Mouse (Mus musculus) bone marrow, adult 2 months (tissue): ENCODE results near the gene Plcg1. TPM values are rescaled to one million over a fixed set of nuclear protein-coding genes. Genes with fewer than 3 reads are reported as not detected.

ENCODE experiments used
- H3K27ac ChIP-seq: fragments of 200-500 bp; 2 replicates; pipeline ENCODE4 v1.5.1; 2012; ENCODE audit warnings: low read depth, mild to moderate bottlenecking, control low read depth, inconsistent platforms, low read length; ENCODE audit not compliant: control insufficient read depth, poor library complexity, insufficient read depth
- H3K4me1 ChIP-seq: fragments of 200-500 bp; 2 replicates; pipeline ENCODE4 v1.6.1; 2011; ENCODE audit warnings: low read length; ENCODE audit not compliant: control insufficient read depth, insufficient read depth
- H3K4me3 ChIP-seq: fragments of 200-500 bp; replicated peaks from 2 replicates; pipeline ENCODE3; 2011; ENCODE audit warnings: mild to moderate bottlenecking, low read depth, low read length, control low read depth; ENCODE audit not compliant: control insufficient read depth
- CTCF ChIP-seq: fragments of 200-500 bp; IDR thresholded peaks from 2 replicates; pipeline ENCODE4 v1.5.1; 2011; ENCODE audit warnings: low read length, control low read depth; ENCODE audit not compliant: control insufficient read depth, insufficient read depth
- POLR2A ChIP-seq: fragments of 200-500 bp; IDR thresholded peaks from 2 replicates; pipeline ENCODE4 v1.6.1; 2011; ENCODE audit warnings: low read depth, mild to moderate bottlenecking, control low read depth, low read length, borderline replicate concordance; ENCODE audit not compliant: control insufficient read depth
- WGBS: fragments of 180-500 bp; shearing (Covaris S2); methylation state at CpG from one replicate; pipeline ENCODE4 v1.1.7; 2018; 5-methylcytosine and 5-hydroxymethylcytosine counted together
- polyA plus RNA-seq: library from polyadenylated mRNA; stranded (reverse); fragments of >200 nt; gene quantifications from 2 replicates; pipeline ENCODE4 v1.2.4, GENCODE M21; 2011; ENCODE audit warnings: low replicate concordance; ENCODE audit not compliant: missing spikeins, insufficient read depth, insufficient read length

Plcg1 gene
- polyA plus RNA-seq, 1 experiment = 21.0 TPM

DNA sequence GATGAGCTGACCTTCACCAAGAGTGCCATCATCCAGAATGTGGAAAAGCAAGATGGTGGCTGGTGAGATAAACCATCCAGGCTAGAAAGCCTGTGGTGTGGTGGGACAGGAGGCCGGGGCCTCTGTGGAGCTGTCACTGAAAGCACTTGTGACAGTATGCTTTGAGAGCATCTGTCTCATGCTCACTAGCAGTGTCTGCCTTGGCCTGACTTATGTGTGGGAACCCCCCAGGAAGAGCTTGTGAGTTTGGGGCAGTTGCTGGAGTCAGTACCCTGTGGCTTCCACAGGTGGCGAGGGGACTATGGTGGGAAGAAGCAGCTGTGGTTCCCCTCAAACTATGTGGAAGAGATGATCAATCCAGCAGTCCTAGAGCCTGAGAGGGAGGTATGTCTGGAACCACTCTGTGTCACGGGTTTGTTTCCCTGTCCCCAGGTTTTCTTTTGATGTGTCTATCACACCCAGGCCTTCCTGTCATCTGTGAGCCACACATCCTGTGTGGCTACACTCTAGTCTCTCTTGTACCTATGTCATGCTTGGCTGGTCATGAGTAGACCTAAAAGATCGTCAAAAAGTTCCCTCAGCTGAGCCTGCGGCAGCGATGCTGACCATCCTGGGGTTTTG is 25.6 kb downstream of the Plcg1 start:
- WGBS = 61% methylated on average over 6 of the region's 6 CpGs
- no peak for TF ChIP-seq CTCF
- TF ChIP-seq POLR2A = no peak

DNA sequence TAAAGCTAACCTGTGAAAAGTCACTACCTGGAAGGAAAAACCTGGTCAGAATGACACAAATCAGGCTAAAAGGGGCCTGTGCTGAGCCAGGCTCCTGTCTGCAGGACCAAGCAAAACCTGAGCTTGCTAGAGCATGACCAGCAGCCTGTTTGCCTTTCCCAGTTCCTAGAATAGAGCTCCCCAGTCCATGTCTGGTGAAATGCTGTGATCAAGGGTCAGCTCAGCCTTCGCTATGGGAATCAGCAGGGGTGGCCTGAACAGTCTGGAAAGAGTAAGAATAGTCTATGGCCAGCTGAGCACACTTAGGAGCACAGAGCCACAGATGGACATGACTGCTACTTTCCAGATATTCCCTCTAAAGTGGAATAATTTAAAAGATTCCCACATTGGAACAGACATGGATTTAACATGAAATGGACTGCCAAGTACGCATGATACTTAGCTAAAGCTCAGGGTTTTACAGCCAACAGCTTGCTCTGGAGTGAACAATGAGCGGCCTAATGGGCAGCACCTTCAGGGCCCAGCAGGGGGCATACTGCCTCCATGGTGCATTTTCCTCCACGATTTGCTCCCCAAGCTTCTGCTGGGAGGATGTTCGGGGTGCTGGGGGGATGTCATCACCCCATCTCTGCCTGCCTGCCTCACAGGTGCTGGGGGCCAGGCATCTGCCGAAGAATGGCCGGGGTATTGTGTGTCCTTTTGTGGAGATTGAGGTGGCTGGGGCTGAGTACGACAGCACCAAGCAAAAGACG is 29.5 kb downstream of the Plcg1 start:
- H3K4me1 ChIP-seq = no peaks in the 10 kb centered on the region
- no peak overlapping the region for H3K27ac ChIP-seq
- H3K4me3 ChIP-seq = no peak overlapping the region
- no peak for TF ChIP-seq POLR2A
- peak; percentile 57; the same call in 1 of the 2 replicates for TF ChIP-seq CTCF
- WGBS = 77% methylated on average over 9 of the region's 9 CpGs

More for the DNA sequence above, 25.6 kb downstream of the Plcg1 start:
- Histone ChIP-seq H3K4me1 (no peaks in the 10 kb centered on the region), H3K4me3 (no peak overlapping the region), H3K27ac (no peak overlapping the region)

GRCm38 (mm10) chr2:160763816-160764215 is 32.7 kb downstream of the Plcg1 start:
- 64% methylated on average over 3 of the region's 3 CpGs for WGBS
- Histone ChIP-seq H3K4me3 (no peak overlapping the region), H3K27ac (no peak overlapping the region), H3K4me1 (no peaks in the 10 kb centered on the region)
- no peak for TF ChIP-seq POLR2A
- no peak for TF ChIP-seq CTCF

GRCm38 (mm10) chr2:160764386-160764785 is 33.3 kb downstream of the Plcg1 start:
- Histone ChIP-seq H3K4me1 (no peaks in the 10 kb centered on the region), H3K27ac (no peak overlapping the region), H3K4me3 (no peak overlapping the region)
- TF ChIP-seq CTCF = no peak
- TF ChIP-seq POLR2A = no peak
- 77% methylated on average over 2 of the region's 2 CpGs for WGBS

GRCm38 (mm10) chr2:160765096-160765495 is 34.0 kb downstream of the Plcg1 start:
- no peak for TF ChIP-seq POLR2A
- TF ChIP-seq CTCF = no peak
- 79% methylated on average over 3 of the region's 3 CpGs for WGBS

DNA sequence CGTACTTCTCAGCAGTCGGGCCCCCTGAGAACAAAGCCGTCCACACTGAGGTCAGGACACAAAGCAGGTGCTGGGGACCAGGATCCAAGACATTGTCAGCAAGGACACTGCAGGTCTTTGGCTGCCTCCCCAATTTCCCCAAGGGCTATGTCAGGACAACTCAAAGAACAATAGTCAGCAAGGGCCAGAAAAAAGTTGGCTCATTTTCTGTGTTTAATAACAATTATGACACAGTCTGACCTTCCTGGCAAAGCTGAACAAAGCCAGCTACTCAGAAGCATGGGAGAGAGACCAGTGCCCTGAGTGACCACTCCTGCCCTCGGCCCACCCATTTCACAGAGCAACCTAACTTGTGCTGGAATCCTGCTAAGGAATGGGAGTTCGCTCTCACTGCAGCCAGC is 35.3 kb downstream of the Plcg1 start:
- no peak overlapping the region for H3K27ac ChIP-seq
- 78% methylated on average over 5 of the region's 5 CpGs for WGBS
- TF ChIP-seq CTCF (no peak), POLR2A (no peak)

More at GRCm38 (mm10) chr2:160765096-160765495, 34.0 kb downstream of the Plcg1 start:
- H3K27ac ChIP-seq = no peak overlapping the region
- H3K4me1 ChIP-seq = no peaks in the 10 kb centered on the region
- H3K4me3 ChIP-seq = no peak overlapping the region

DNA sequence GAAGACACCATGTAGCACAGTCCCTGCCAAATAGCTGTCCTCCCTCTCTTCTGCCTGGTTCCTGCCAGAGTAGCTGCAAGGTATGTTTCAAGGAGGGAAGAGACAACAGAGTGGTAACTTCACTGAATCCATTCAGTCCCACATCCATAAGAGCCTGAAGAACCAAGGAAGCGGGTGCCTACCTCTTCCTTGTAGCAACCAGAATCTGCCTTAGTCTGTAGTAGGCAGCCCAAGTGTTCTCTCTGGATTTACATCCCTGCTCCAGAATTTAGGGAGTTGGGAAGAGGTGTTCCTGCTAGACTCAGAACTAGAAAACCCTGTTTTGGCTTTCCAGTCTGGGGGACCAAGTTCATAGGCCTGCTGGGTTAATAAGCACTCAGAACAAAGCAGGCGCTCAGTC is 36.1 kb downstream of the Plcg1 start:
- H3K4me1 ChIP-seq = no peaks in the 10 kb centered on the region
- 89% methylated on average over 2 of the region's 2 CpGs for WGBS

More for the DNA sequence above, 35.3 kb downstream of the Plcg1 start:
- Histone ChIP-seq H3K4me1 (no peaks in the 10 kb centered on the region), H3K4me3 (no peak overlapping the region)

DNA sequence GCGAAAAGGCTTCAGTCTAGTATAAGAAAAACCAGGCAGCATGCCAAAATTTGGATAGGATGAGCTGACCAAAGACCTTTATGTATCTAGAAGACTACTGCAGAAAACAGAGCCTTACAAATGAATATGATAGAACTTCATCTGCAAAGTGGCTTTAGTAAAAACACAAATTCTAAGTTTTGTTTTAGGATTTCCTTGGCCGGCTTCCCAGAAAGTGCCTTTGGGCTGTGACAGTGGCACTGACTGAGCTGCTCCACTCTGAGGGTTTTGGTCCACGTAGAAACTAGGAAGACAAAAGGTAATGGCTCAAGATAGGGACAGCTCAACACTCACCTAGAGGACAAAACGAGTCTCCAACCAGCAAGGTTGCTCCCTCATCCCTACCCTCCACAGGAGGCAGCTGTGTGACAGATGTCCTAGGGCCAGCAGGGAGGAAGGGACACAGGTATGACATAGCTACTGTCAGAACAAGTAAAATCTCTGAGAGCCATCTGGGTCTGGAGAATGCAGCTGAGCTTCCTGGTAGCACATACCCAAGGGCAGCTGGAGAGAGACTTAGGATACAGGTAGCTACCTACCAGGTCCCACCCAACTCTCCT is 37.1 kb downstream of the Plcg1 start:
- H3K4me3 ChIP-seq = no peak overlapping the region
- H3K4me1 ChIP-seq = no peaks in the 10 kb centered on the region
- no peak for TF ChIP-seq POLR2A
- no peak for TF ChIP-seq CTCF
- H3K27ac ChIP-seq = no peak overlapping the region
- WGBS = 76% methylated on average over 4 of the region's 4 CpGs

More for the DNA sequence above, 36.1 kb downstream of the Plcg1 start:
- H3K4me3 ChIP-seq = no peak overlapping the region
- no peak for TF ChIP-seq CTCF
- no peak for TF ChIP-seq POLR2A
- H3K27ac ChIP-seq = no peak overlapping the region
